Mouse (Mus musculus): ENCODE results near the gene Mef2c.

- no peak for TF ChIP-seq MAX (IDR thresholded peaks at IDR 0.05; ENCODE audit: low read depth)
- no peak for TF ChIP-seq POLR2A (IDR thresholded peaks at IDR 0.05; ENCODE audit: insufficient read length, low read depth)
- no peak for TF ChIP-seq POLR2AphosphoS2 (IDR thresholded peaks at IDR 0.05; ENCODE audit: insufficient read length, low read depth)
- no peak for TF ChIP-seq REST (IDR thresholded peaks at IDR 0.05; ENCODE audit: insufficient read depth, insufficient read length)
- TF ChIP-seq USF1 (IDR thresholded peaks at IDR 0.05; ENCODE audit: low read depth), result no peak
- TF ChIP-seq E2F4 (IDR thresholded peaks at IDR 0.05; ENCODE audit: insufficient read depth), result no peak
- TF ChIP-seq TCF12 (IDR thresholded peaks at IDR 0.05; ENCODE audit: insufficient read depth, poor library complexity, severe bottlenecking), result no peak
Measured at GRCm38 (mm10) chr13:83536361-83536760, 32.5 kb downstream of the Mef2c start.
